Mouse (Mus musculus): ENCODE results near the gene Gm49416. TPM values are rescaled to one million over a fixed set of nuclear protein-coding genes. Genes with fewer than 3 reads are reported as not detected.

Gm49416 gene
- polyA plus RNA-seq (2015; fragmentation: Nextera tagmentation; extraction: Ambion mirVana): not detected in 2 replicates

- H3K9me3 ChIP-seq: no peaks in the 10 kb centered on the region
- H3K36me3 ChIP-seq: 0 out of 2 replicates have a peak, but pooled peaks cover 4% of the 10 kb centered on the region
- H3K4me2 ChIP-seq: peak within 1 kb of the TSS; percentile 57
- no peaks in the 10 kb centered on the region for H3K27me3 ChIP-seq (replicated peaks)
- ATAC-seq (ENCODE audit: insufficient read depth, low FRiP score, low read depth): peak; percentile 95
- under 1% methylated on average over 58 of the region's 58 CpGs for WGBS
- H3K9ac ChIP-seq: peak within 1 kb of the TSS; percentile 55; the same call in 1 of the 2 replicates
- H3K4me3 ChIP-seq (replicated peaks): peak within 1 kb of the TSS; percentile 59
- peak within 1 kb of the TSS; percentile 85 for H3K27ac ChIP-seq
- H3K4me1 ChIP-seq: peaks cover 9% of the 10 kb centered on the region
These were observed at the start of gene Gm49416, which contains the start of gene 1810009A15Rik for GRCm38 (mm10) chr19:8888511-8889385. Gm49416 (plus strand) TSS chr19:8888926. 1810009A15Rik (plus strand) TSS chr19:8888853.

GRCm38 (mm10) chr19:8839103-8839907, 49.4 kb upstream of the Gm49416 start, which contains the start of gene Gng3:
Gng3 (minus strand) TSS chr19:8839194.
- Histone ChIP-seq H3K9me3 (no peaks in the 10 kb centered on the region), H3K27ac (peak within 1 kb of the TSS; percentile 98; the same call in 1 of the 2 replicates), H3K9ac (no peak within 1 kb of the TSS), H3K4me2 (peak within 1 kb of the TSS; percentile 92), H3K27me3 (replicated peaks) (no peaks in the 10 kb centered on the region), H3K4me1 (peaks cover 20% of the 10 kb centered on the region), H3K4me3 (replicated peaks) (peak within 1 kb of the TSS; percentile 61), H3K36me3 (peaks cover 7% of the 10 kb centered on the region)
- 69% methylated on average over 11 of the region's 11 CpGs for WGBS
- ATAC-seq (ENCODE audit: insufficient read depth, low FRiP score, low read depth): 0 out of 2 replicates have a peak, but pooled peaks have one; percentile 2

GRCm38 (mm10) chr19:8839908-8840791, 48.6 kb upstream of the Gm49416 start:
- Histone ChIP-seq H3K27ac (no peak overlapping the region), H3K27me3 (replicated peaks) (no peaks in the 10 kb centered on the region), H3K4me2 (peak overlapping the region; percentile 75), H3K36me3 (no peaks in the 10 kb centered on the region; the same call in 1 of the 2 replicates), H3K4me3 (replicated peaks) (peak overlapping the region; percentile 49), H3K9ac (peak overlapping the region; percentile 30; the same call in 1 of the 2 replicates), H3K4me1 (peaks cover 20% of the 10 kb centered on the region), H3K9me3 (no peaks in the 10 kb centered on the region)
- WGBS: 26% methylated on average over 29 of the region's 29 CpGs
- ATAC-seq (ENCODE audit: insufficient read depth, low FRiP score, low read depth): peak; percentile 70

GRCm38 (mm10) chr19:8841012-8841411, 47.7 kb upstream of the Gm49416 start:
- Histone ChIP-seq H3K27ac (no peak overlapping the region), H3K9ac (0 out of 2 replicates have a peak overlapping the region, but pooled peaks have one; percentile 30), H3K9me3 (no peaks in the 10 kb centered on the region), H3K4me3 (replicated peaks) (peak overlapping the region; percentile 49), H3K27me3 (replicated peaks) (no peaks in the 10 kb centered on the region), H3K4me2 (peak overlapping the region; percentile 75), H3K36me3 (peaks cover 4% of the 10 kb centered on the region), H3K4me1 (peaks cover 20% of the 10 kb centered on the region)
- WGBS: 92% methylated on average over 7 of the region's 7 CpGs
- ATAC-seq (ENCODE audit: insufficient read depth, low FRiP score, low read depth): no peak

GRCm38 (mm10) chr19:8842961-8843360, 45.8 kb upstream of the Gm49416 start:
- Histone ChIP-seq H3K4me1 (peaks cover 20% of the 10 kb centered on the region), H3K4me3 (replicated peaks) (no peak overlapping the region), H3K36me3 (peaks cover 12% of the 10 kb centered on the region), H3K27me3 (replicated peaks) (no peaks in the 10 kb centered on the region), H3K9me3 (no peaks in the 10 kb centered on the region), H3K27ac (no peak overlapping the region), H3K4me2 (no peak overlapping the region), H3K9ac (no peak overlapping the region)
- no peak for ATAC-seq (ENCODE audit: insufficient read depth, low FRiP score, low read depth)
- 87% methylated on average over 6 of the region's 6 CpGs for WGBS

- no peaks in the 10 kb centered on the region for H3K9me3 ChIP-seq
- 64% methylated on average over 5 of the region's 5 CpGs for WGBS
These were observed 44.2 kb upstream of the Gm49416 start for GRCm38 (mm10) chr19:8844371-8845129.

GRCm38 (mm10) chr19:8848356-8848755, 40.4 kb upstream of the Gm49416 start:
- Histone ChIP-seq H3K4me3 (replicated peaks) (no peak overlapping the region), H3K36me3 (peaks cover 12% of the 10 kb centered on the region), H3K27me3 (replicated peaks) (no peaks in the 10 kb centered on the region), H3K4me2 (no peak overlapping the region), H3K27ac (no peak overlapping the region), H3K9me3 (no peaks in the 10 kb centered on the region), H3K9ac (no peak overlapping the region), H3K4me1 (0 out of 2 replicates have a peak, but pooled peaks cover 9% of the 10 kb centered on the region)
- 70% methylated on average over 5 of the region's 5 CpGs for WGBS
- ATAC-seq (ENCODE audit: insufficient read depth, low FRiP score, low read depth): no peak

More at GRCm38 (mm10) chr19:8844371-8845129, 44.2 kb upstream of the Gm49416 start:
- H3K4me2 ChIP-seq: no peak overlapping the region
- H3K27ac ChIP-seq: no peak overlapping the region
- H3K4me3 ChIP-seq (replicated peaks): no peak overlapping the region
- no peak overlapping the region for H3K9ac ChIP-seq
- no peaks in the 10 kb centered on the region for H3K27me3 ChIP-seq (replicated peaks)
- peaks cover 14% of the 10 kb centered on the region for H3K4me1 ChIP-seq
- H3K36me3 ChIP-seq: peaks cover 12% of the 10 kb centered on the region
- ATAC-seq (ENCODE audit: insufficient read depth, low FRiP score, low read depth): no peak

GRCm38 (mm10) chr19:8850402-8850901, 38.3 kb upstream of the Gm49416 start, which contains the start of gene Lrrn4cl:
Lrrn4cl (plus strand) TSS chr19:8850768.
- no peak within 1 kb of the TSS for H3K4me3 ChIP-seq (replicated peaks)
- ATAC-seq (ENCODE audit: insufficient read depth, low FRiP score, low read depth): peak; percentile 52
- H3K9me3 ChIP-seq: no peaks in the 10 kb centered on the region
- H3K9ac ChIP-seq: no peak within 1 kb of the TSS
- H3K27ac ChIP-seq: peak within 1 kb of the TSS; percentile 31
- H3K4me2 ChIP-seq: peak within 1 kb of the TSS; percentile 26
- WGBS: 22% methylated on average over 7 of the region's 7 CpGs
- 0 out of 2 replicates have a peak, but pooled peaks cover 9% of the 10 kb centered on the region for H3K4me1 ChIP-seq
- peaks cover 12% of the 10 kb centered on the region for H3K36me3 ChIP-seq
- H3K27me3 ChIP-seq (replicated peaks): no peaks in the 10 kb centered on the region

GRCm38 (mm10) chr19:8851639-8852038, 37.1 kb upstream of the Gm49416 start:
- ATAC-seq (ENCODE audit: insufficient read depth, low FRiP score, low read depth): no peak
- no peaks in the 10 kb centered on the region for H3K9me3 ChIP-seq
- no peak overlapping the region for H3K9ac ChIP-seq
- no peaks in the 10 kb centered on the region for H3K27me3 ChIP-seq (replicated peaks)
- WGBS: 50% methylated on average over 7 of the region's 7 CpGs
- H3K4me2 ChIP-seq: no peak overlapping the region
- H3K27ac ChIP-seq: no peak overlapping the region
- H3K4me3 ChIP-seq (replicated peaks): no peak overlapping the region
- H3K4me1 ChIP-seq: 0 out of 2 replicates have a peak, but pooled peaks cover 9% of the 10 kb centered on the region
- H3K36me3 ChIP-seq: 0 out of 2 replicates have a peak, but pooled peaks cover 1% of the 10 kb centered on the region
